Mouse (Mus musculus): ENCODE results near the gene Fmc1.
"Not testable (repeated sequence)": the region's sequence is repeated elsewhere in the genome, so short reads cannot be mapped to it uniquely, and the experiment has no call there.

DNA sequence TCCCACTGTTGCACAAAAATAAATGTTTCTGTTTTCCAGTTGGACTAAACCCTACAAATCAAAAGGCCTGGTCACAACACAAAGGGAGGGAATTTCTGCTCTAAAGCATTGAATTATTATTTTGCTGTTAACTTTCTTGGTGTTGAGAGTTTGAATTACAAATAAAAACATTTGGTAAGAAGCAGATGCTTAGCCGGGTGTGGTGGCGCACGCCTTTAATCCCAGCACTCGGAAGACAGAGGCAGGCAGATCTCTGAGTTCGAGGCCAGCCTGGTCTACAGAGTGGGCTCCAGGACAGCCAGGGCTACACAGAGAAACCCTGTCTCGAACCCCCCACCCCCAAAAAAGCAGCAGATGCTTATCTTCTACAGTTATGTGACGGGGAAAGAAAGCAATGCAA, 15.3 kb downstream of the Fmc1 start:
- not testable (repeated sequence) for TF ChIP-seq CTCF (IDR thresholded peaks at IDR 0.05; ENCODE audit: extremely low read depth, insufficient read length, insufficient replicate concordance, low read depth, low read length); POLR2A (IDR thresholded peaks at IDR 0.05; ENCODE audit: low read depth, low read length)
